Mouse (Mus musculus) stomach, embryonic 14.5 days (tissue): ENCODE results near the gene Ldlrad3. TPM values are rescaled to one million over a fixed set of nuclear protein-coding genes. Genes with fewer than 3 reads are reported as not detected.

ENCODE experiments used
- ATAC-seq: fragments of 200-750 bp; cut with Nextera tagmentation; 2 replicates; pipeline ENCODE4 v1.8.0; 2017; ENCODE audit warnings: low read depth, moderate TSS enrichment; ENCODE audit not compliant: insufficient number of reproducible peaks, insufficient read depth, low FRiP score
- H3K27ac ChIP-seq: fragments of 300-500 bp; sonication (generic); 2 replicates; pipeline ENCODE4 v1.5.1; 2014; ENCODE audit warnings: mild to moderate bottlenecking, low read length, moderate library complexity, mixed read lengths
- H3K27me3 ChIP-seq: fragments of 300-500 bp; sonication (generic); 2 replicates; pipeline ENCODE4 v1.6.1; 2014; ENCODE audit warnings: low read length, control low read depth, mixed read lengths; ENCODE audit not compliant: control insufficient read depth, insufficient read depth
- H3K36me3 ChIP-seq: fragments of 300-500 bp; sonication (generic); 2 replicates; pipeline ENCODE4 v1.6.1; 2014; ENCODE audit warnings: mild to moderate bottlenecking, control low read depth, low read length, moderate library complexity, mixed read lengths; ENCODE audit not compliant: control insufficient read depth, insufficient read depth
- H3K4me1 ChIP-seq: fragments of 300-500 bp; sonication (generic); 2 replicates; pipeline ENCODE4 v1.6.1; 2014; ENCODE audit warnings: low read length, control low read depth, mixed read lengths; ENCODE audit not compliant: control insufficient read depth, insufficient read depth
- H3K4me2 ChIP-seq: fragments of 300-500 bp; sonication (generic); replicated peaks from 2 replicates; pipeline ENCODE4 v1.6.1; 2014; ENCODE audit warnings: low read depth, low read length, control low read depth
- H3K4me3 ChIP-seq: fragments of 300-500 bp; sonication (generic); 2 replicates; pipeline ENCODE4 v1.5.1; 2014; ENCODE audit warnings: low read depth, low read length, control low read depth
- H3K9ac ChIP-seq: fragments of 300-500 bp; sonication (generic); replicated peaks from 2 replicates; pipeline ENCODE4 v1.6.1; 2014; ENCODE audit warnings: low read depth, mild to moderate bottlenecking, control low read depth, low read length, moderate library complexity, mixed read lengths
- H3K9me3 ChIP-seq: fragments of 300-500 bp; sonication (generic); 2 replicates; pipeline ENCODE4 v1.6.1; 2016; ENCODE audit warnings: low read depth, low read length, control low read depth; ENCODE audit not compliant: control insufficient read depth
- WGBS: fragments of 180-500 bp; shearing (Covaris S2); extraction: QIAGEN DNeasy Blood & Tissue Kit; methylation state at CpG from one replicate; pipeline ENCODE4 v1.1.7; 2014; 5-methylcytosine and 5-hydroxymethylcytosine counted together
- polyA plus RNA-seq: library from polyadenylated mRNA; unstranded; fragments of >200 nt; fragmentation: Nextera tagmentation; extraction: Ambion mirVana; gene quantifications from 2 replicates; pipeline ENCODE4 v1.2.1, GENCODE M21; 2014

The Ldlrad3 gene
- polyA plus RNA-seq, 1 experiment from 2014 or later = 52.3 TPM

- 63% methylated on average over 1 of the region's 1 CpGs for WGBS
- Histone ChIP-seq H3K4me2 (no peak overlapping the region), H3K36me3 (no peaks in the 10 kb centered on the region), H3K27ac (no peak overlapping the region; the same call in 1 of the 2 replicates), H3K4me1 (peaks cover 39% of the 10 kb centered on the region), H3K27me3 (no peaks in the 10 kb centered on the region), H3K4me3 (no peak overlapping the region), H3K9ac (no peak overlapping the region), H3K9me3 (no peaks in the 10 kb centered on the region)
- no peak for ATAC-seq
Observed at GRCm38 (mm10) chr2:102122146-102122515, 64.1 kb downstream of the Ldlrad3 start.

GRCm38 (mm10) chr2:102121440-102122145 lies 64.6 kb downstream of the Ldlrad3 start:
- Histone ChIP-seq H3K9me3 (no peaks in the 10 kb centered on the region), H3K4me3 (no peak overlapping the region), H3K27me3 (no peaks in the 10 kb centered on the region), H3K4me1 (peaks cover 44% of the 10 kb centered on the region), H3K4me2 (no peak overlapping the region), H3K27ac (no peak overlapping the region), H3K9ac (no peak overlapping the region), H3K36me3 (no peaks in the 10 kb centered on the region)
- 52% methylated on average over 4 of the region's 4 CpGs for WGBS
- ATAC-seq = no peak

GRCm38 (mm10) chr2:102119751-102120505 lies 66.3 kb downstream of the Ldlrad3 start:
- Histone ChIP-seq H3K4me1 (peaks cover 52% of the 10 kb centered on the region), H3K9me3 (no peaks in the 10 kb centered on the region), H3K27me3 (no peaks in the 10 kb centered on the region), H3K9ac (no peak overlapping the region), H3K27ac (no peak overlapping the region), H3K4me3 (no peak overlapping the region), H3K4me2 (no peak overlapping the region), H3K36me3 (no peaks in the 10 kb centered on the region)
- no peak for ATAC-seq
- 47% methylated on average over 12 of the region's 12 CpGs for WGBS

GRCm38 (mm10) chr2:102118988-102119460 lies 67.2 kb downstream of the Ldlrad3 start:
- 42% methylated on average over 15 of the region's 15 CpGs for WGBS
- ATAC-seq = no peak
- Histone ChIP-seq H3K9ac (no peak overlapping the region), H3K9me3 (no peaks in the 10 kb centered on the region), H3K4me3 (no peak overlapping the region), H3K36me3 (no peaks in the 10 kb centered on the region), H3K27me3 (no peaks in the 10 kb centered on the region), H3K27ac (no peak overlapping the region), H3K4me2 (no peak overlapping the region), H3K4me1 (peaks cover 50% of the 10 kb centered on the region)

- Histone ChIP-seq H3K4me2 (no peak overlapping the region), H3K9ac (no peak overlapping the region), H3K36me3 (no peaks in the 10 kb centered on the region), H3K9me3 (no peaks in the 10 kb centered on the region), H3K27me3 (no peaks in the 10 kb centered on the region), H3K4me1 (peaks cover 50% of the 10 kb centered on the region), H3K4me3 (no peak overlapping the region), H3K27ac (0 out of 2 replicates have a peak overlapping the region, but pooled peaks have one; percentile 30)
- ATAC-seq = no peak
- 56% methylated on average over 6 of the region's 6 CpGs for WGBS
Observed at GRCm38 (mm10) chr2:102117402-102117760, 68.8 kb downstream of the Ldlrad3 start.

- H3K4me2 ChIP-seq = no peak overlapping the region
- no peak overlapping the region for H3K4me3 ChIP-seq
- no peaks in the 10 kb centered on the region for H3K36me3 ChIP-seq
- no peaks in the 10 kb centered on the region for H3K27me3 ChIP-seq
- H3K9me3 ChIP-seq = no peaks in the 10 kb centered on the region
- ATAC-seq = peak; percentile 35; the same call in 1 of the 2 replicates
- H3K9ac ChIP-seq = no peak overlapping the region
- 0 out of 2 replicates have a peak overlapping the region, but pooled peaks have one; percentile 30 for H3K27ac ChIP-seq
- H3K4me1 ChIP-seq = peaks cover 46% of the 10 kb centered on the region
- 25% methylated on average over 9 of the region's 9 CpGs for WGBS
Observed at GRCm38 (mm10) chr2:102116521-102117401, 69.4 kb downstream of the Ldlrad3 start.

- Histone ChIP-seq H3K4me1 (peaks cover 22% of the 10 kb centered on the region), H3K9ac (no peak overlapping the region), H3K27me3 (no peaks in the 10 kb centered on the region), H3K4me2 (no peak overlapping the region), H3K27ac (no peak overlapping the region), H3K4me3 (no peak overlapping the region), H3K9me3 (no peaks in the 10 kb centered on the region), H3K36me3 (no peaks in the 10 kb centered on the region)
- no peak for ATAC-seq
- WGBS = 91% methylated on average over 3 of the region's 3 CpGs
Observed at GRCm38 (mm10) chr2:102113801-102114200, 72.4 kb downstream of the Ldlrad3 start.

GRCm38 (mm10) chr2:102113323-102113722 lies 72.9 kb downstream of the Ldlrad3 start:
- Histone ChIP-seq H3K4me2 (no peak overlapping the region), H3K4me1 (peaks cover 20% of the 10 kb centered on the region), H3K27ac (no peak overlapping the region), H3K9ac (no peak overlapping the region), H3K36me3 (no peaks in the 10 kb centered on the region), H3K27me3 (no peaks in the 10 kb centered on the region), H3K9me3 (no peaks in the 10 kb centered on the region), H3K4me3 (no peak overlapping the region)
- peak; percentile 66; the same call in 1 of the 2 replicates for ATAC-seq
- WGBS = 61% methylated on average over 12 of the region's 12 CpGs
